Mouse (Mus musculus) lung, adult 2 months (tissue): ENCODE data around the gene Retnlb.

Source experiments
- CTCF ChIP-seq: fragments of 200-500 bp; IDR thresholded peaks from 2 replicates; pipeline ENCODE4 v1.5.1; 2011; ENCODE audit warnings: mild to moderate bottlenecking, low read length, control low read depth; ENCODE audit not compliant: insufficient read depth
- POLR2A ChIP-seq: fragments of 200-500 bp; IDR thresholded peaks from 2 replicates; pipeline ENCODE4 v1.6.1; 2011; ENCODE audit warnings: low read depth, mild to moderate bottlenecking, control low read depth, low read length, borderline replicate concordance; ENCODE audit errors: extremely low read depth

DNA sequence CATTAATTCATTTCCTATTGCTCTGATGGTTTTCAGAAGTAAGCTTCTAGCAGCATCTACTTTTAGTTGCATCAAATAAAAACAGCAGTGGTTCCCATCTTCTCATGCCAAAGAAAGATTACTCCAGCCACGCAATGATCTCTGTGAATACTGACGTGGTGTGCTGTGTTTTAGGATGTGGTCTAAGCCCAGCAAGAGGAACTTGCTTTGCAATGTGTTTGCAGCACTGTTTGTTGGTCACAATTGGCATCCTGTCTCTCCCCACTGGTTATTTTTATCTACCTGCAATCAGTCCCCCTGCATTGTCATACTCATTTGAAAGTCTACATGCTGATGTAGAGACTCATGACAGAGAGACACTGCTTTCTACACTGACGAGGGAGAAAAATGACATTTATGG, 30.4 kb upstream of the Retnlb start:
- TF ChIP-seq CTCF (no peak), POLR2A (no peak)
